Mouse (Mus musculus): ENCODE results near the gene Dysf.

- TF ChIP-seq CTCF (IDR thresholded peaks at IDR 0.05; ENCODE audit: borderline replicate concordance, insufficient read depth, low read depth, low read length) (no peak), POLR2A (IDR thresholded peaks at IDR 0.05; ENCODE audit: borderline replicate concordance, insufficient read depth, low read length) (no peak)
These were observed 126.5 kb downstream of the Dysf start for GRCm38 (mm10) chr6:84134722-84135394.
